Mouse (Mus musculus) heart, embryonic 10.5 days (tissue): ENCODE data around the gene Fmnl2. TPM values are rescaled to one million over a fixed set of nuclear protein-coding genes. Genes with fewer than 3 reads are reported as not detected.

Experiments used
- DNase-seq: peaks from one replicate; pipeline ENCODE4 v3.0.0-alpha.2; 2017; ENCODE audit warnings: low spot score
- H3K27ac ChIP-seq: fragments of 300-500 bp; sonication (generic); 2 replicates; pipeline ENCODE4 v1.5.1; 2016; ENCODE audit warnings: mild to moderate bottlenecking
- H3K27me3 ChIP-seq: fragments of 300-500 bp; sonication (generic); 2 replicates; pipeline ENCODE4 v1.6.1; 2016; ENCODE audit warnings: mild to moderate bottlenecking; ENCODE audit not compliant: poor library complexity, insufficient read depth, severe bottlenecking
- H3K36me3 ChIP-seq: fragments of 300-500 bp; sonication (generic); 2 replicates; pipeline ENCODE4 v1.6.1; 2016; ENCODE audit warnings: mild to moderate bottlenecking, moderate library complexity
- H3K4me1 ChIP-seq: fragments of 300-500 bp; sonication (generic); 2 replicates; pipeline ENCODE4 v1.6.1; 2016; ENCODE audit warnings: mild to moderate bottlenecking
- H3K4me3 ChIP-seq: fragments of 300-500 bp; sonication (generic); 2 replicates; pipeline ENCODE4 v1.5.1; 2016; ENCODE audit warnings: mild to moderate bottlenecking, moderate library complexity
- H3K9me3 ChIP-seq: fragments of 300-500 bp; sonication (generic); 2 replicates; pipeline ENCODE4 v1.6.1; 2016; ENCODE audit warnings: mild to moderate bottlenecking, moderate library complexity
- WGBS: fragments of 180-500 bp; shearing (Covaris S2); methylation state at CpG from one replicate; pipeline ENCODE4 v1.1.7; 2016; 5-methylcytosine and 5-hydroxymethylcytosine counted together
- polyA plus RNA-seq: library from polyadenylated mRNA; unstranded; fragments of >200 nt; fragmentation: Nextera tagmentation; extraction: Ambion mirVana; gene quantifications from 2 replicates; pipeline ENCODE4 v1.2.1, GENCODE M21; 2016

The Fmnl2 gene
- polyA plus RNA-seq, 1 experiment from 2014 or later, result 2.5 TPM

DNA sequence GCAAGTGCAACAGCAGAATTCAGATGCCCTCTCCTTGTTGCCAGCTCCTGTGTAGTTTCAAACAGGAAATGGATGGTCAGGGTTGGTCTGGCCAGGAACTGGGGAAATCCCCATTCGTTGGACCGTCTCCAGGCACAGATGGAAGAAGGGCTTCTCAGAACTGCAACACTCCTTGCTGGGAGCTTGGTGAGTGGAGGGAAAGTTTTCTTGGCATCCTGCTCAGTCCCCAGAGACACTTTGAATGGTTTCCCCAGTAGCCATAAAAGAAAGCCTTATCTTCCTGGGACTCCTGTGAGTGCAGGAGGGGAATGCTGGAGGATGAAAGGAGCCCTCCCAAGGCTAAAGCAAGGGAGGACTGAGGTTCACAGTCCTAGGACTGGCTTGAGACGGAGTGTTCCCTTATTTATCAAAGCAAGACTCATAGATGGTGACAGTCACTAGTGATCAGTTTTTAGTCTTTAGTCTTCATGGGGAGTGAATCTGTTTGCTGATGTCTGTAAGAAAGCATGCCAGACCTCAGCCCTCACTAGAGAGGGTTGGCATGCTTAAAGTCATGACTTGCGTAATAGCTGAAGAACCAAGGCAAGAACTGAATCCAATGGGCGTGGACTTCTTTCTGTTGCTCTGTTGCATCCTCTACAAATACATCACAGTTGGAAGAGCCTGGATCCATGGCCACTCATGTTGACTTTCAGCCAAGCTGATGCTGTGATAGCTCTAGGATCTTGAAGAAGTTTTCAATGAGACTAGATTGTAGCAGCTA is 72.6 kb downstream of the Fmnl2 start:
- H3K9me3 ChIP-seq, result no peaks in the 10 kb centered on the region
- no peak for DNase-seq
- H3K27me3 ChIP-seq, result no peaks in the 10 kb centered on the region
- peaks cover 13% of the 10 kb centered on the region for H3K4me1 ChIP-seq
- 77% methylated on average over 5 of the region's 5 CpGs for WGBS
- no peaks in the 10 kb centered on the region for H3K36me3 ChIP-seq
- no peak overlapping the region for H3K4me3 ChIP-seq
- H3K27ac ChIP-seq, result no peak overlapping the region

- Histone ChIP-seq H3K4me3 (no peak overlapping the region), H3K27me3 (no peaks in the 10 kb centered on the region), H3K36me3 (no peaks in the 10 kb centered on the region), H3K9me3 (no peaks in the 10 kb centered on the region), H3K27ac (no peak overlapping the region), H3K4me1 (peaks cover 13% of the 10 kb centered on the region)
- 82% methylated on average over 2 of the region's 2 CpGs for WGBS
- DNase-seq, result no peak
Observed at GRCm38 (mm10) chr2:52931315-52931714, 73.7 kb downstream of the Fmnl2 start.

GRCm38 (mm10) chr2:52935906-52936305 is 78.2 kb downstream of the Fmnl2 start:
- no peak overlapping the region for H3K27ac ChIP-seq
- H3K27me3 ChIP-seq, result no peaks in the 10 kb centered on the region
- no peak for DNase-seq
- no peaks in the 10 kb centered on the region for H3K36me3 ChIP-seq
- 81% methylated on average over 6 of the region's 6 CpGs for WGBS
- no peak overlapping the region for H3K4me3 ChIP-seq
- no peaks in the 10 kb centered on the region for H3K9me3 ChIP-seq
- peaks cover 20% of the 10 kb centered on the region for H3K4me1 ChIP-seq

GRCm38 (mm10) chr2:52938351-52939074 is 80.9 kb downstream of the Fmnl2 start:
- H3K36me3 ChIP-seq, result no peaks in the 10 kb centered on the region
- no peaks in the 10 kb centered on the region for H3K9me3 ChIP-seq
- H3K27ac ChIP-seq, result peak overlapping the region; percentile 17; the same call in 1 of the 2 replicates
- no peak overlapping the region for H3K4me3 ChIP-seq
- no peaks in the 10 kb centered on the region for H3K27me3 ChIP-seq
- H3K4me1 ChIP-seq, result peaks cover 20% of the 10 kb centered on the region
- WGBS, result 14% methylated on average over 6 of the region's 6 CpGs
- no peak for DNase-seq

DNA sequence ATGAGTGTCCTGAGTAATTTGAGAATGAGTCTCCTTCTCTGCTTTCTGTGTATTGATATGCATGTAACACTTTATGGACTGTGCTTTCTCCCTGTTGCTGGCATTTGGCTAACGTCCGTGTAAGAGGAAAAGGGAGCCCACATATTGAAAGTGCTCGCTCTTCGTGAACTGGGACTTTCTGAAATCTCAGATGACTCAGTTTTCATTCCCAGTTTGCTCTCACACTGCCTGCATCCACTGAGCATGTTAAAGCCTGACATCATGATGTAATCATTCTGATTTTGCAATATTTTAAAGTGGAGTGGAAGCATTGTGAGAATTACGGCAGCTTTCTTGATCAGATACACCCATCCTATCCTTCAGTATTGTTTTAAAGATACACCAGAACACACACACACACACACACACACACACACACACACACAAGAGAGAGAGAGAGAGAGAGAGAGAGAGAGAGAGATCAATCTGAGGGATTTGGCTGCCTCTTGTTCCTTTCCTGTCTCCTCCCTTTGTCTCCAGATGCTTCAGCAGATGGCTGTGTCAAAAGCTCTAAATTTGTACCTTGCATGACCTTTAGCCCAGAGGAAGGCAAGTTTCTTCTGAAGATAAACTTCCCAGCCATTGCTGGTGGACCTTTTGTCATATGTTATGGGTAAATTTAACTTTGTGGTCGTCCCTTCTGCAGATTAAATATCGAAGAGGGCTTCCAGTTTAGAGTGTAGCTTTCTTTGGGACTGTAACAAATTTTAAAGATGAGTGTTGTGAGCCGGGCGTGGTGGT is 86.2 kb downstream of the Fmnl2 start:
- Histone ChIP-seq H3K9me3 (no peaks in the 10 kb centered on the region), H3K27ac (no peak overlapping the region), H3K27me3 (no peaks in the 10 kb centered on the region), H3K4me3 (no peak overlapping the region), H3K36me3 (no peaks in the 10 kb centered on the region), H3K4me1 (peaks cover 17% of the 10 kb centered on the region)
- no peak for DNase-seq
- WGBS, result 71% methylated on average over 9 of the region's 9 CpGs

DNA sequence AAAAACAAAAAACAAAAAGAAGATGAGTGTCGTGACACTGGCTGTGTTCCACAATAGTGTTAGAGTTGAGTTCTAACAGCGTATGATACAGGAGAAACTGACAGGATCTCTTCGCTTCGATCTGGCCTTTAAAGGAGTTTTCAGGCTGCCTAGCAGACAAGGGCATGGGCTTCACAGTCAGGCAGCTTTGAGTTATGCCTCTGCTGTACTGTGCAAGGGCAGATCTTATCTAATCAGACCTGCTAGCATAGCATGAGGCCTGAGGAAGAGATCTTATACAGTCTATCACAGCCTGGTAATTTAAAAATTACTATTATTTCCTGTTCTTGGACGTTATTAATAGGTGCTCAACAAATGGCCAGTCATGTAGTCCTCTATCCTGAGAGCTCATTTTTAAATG is 86.9 kb downstream of the Fmnl2 start:
- Histone ChIP-seq H3K9me3 (no peaks in the 10 kb centered on the region), H3K36me3 (no peaks in the 10 kb centered on the region), H3K27ac (no peak overlapping the region), H3K4me1 (peaks cover 10% of the 10 kb centered on the region; the same call in 1 of the 2 replicates), H3K4me3 (no peak overlapping the region), H3K27me3 (no peaks in the 10 kb centered on the region)
- 83% methylated on average over 5 of the region's 5 CpGs for WGBS
- DNase-seq, result no peak

DNA sequence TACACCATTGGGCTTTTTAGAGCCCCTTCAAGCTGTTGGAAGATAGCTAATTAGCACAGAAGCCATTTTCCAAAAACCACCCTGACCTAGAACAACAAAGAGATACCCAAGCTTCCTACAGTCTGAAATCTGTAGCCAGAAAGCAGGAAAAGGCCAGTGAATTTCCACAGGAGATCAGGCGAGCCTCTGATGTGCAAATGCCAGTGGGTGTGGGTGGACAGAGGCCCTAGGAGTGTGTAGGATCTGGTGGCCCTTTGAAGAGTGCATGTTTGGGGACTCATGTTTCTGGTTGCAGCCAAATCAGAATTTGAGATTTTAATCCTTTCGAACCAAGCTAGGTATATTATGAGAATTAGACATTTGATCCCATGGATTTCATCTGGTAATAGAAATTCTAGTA is 88.4 kb downstream of the Fmnl2 start:
- no peak overlapping the region for H3K27ac ChIP-seq
- no peak for DNase-seq

DNA sequence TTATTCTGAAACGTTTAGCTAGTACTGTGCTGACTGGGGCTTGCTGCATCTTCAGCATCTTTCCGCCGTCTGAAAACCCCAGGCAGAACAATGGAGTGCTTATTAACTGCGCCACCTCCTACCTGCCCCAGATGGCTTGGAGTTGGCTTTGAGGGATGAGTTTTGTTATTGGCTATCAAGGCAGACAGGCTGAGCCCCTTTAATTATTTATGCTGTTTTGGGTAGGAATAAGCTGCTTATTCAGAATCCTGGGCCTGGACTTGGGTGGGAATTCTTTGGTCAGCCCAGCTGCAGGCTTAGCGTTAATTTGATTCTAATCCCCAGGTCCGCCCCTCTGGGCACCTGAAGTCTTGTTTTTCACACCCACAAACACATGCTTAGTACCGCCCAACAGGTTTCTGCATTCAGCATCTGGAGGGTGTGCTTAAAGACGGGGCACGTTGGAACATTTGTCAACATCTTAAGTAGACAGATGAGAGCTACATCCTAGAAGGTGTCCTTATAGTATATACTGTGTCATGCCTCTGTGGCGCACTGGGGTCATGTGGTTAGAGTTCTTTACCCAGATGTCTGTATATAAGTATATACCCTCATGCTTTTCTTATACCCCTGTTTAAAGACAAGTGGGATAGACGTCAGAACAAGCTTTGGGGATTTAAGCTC is 89.0 kb downstream of the Fmnl2 start:
- no peaks in the 10 kb centered on the region for H3K9me3 ChIP-seq
- no peaks in the 10 kb centered on the region for H3K36me3 ChIP-seq
- WGBS, result 67% methylated on average over 11 of the region's 11 CpGs
- no peak for DNase-seq
- H3K27me3 ChIP-seq, result no peaks in the 10 kb centered on the region
- peaks cover 16% of the 10 kb centered on the region for H3K4me1 ChIP-seq
- no peak overlapping the region for H3K27ac ChIP-seq
- H3K4me3 ChIP-seq, result no peak overlapping the region

More for the DNA sequence above, 88.4 kb downstream of the Fmnl2 start:
- H3K4me1 ChIP-seq, result peaks cover 14% of the 10 kb centered on the region; the same call in 1 of the 2 replicates
- 62% methylated on average over 2 of the region's 2 CpGs for WGBS
- H3K36me3 ChIP-seq, result no peaks in the 10 kb centered on the region
- H3K9me3 ChIP-seq, result no peaks in the 10 kb centered on the region
- H3K4me3 ChIP-seq, result no peak overlapping the region
- no peaks in the 10 kb centered on the region for H3K27me3 ChIP-seq

DNA sequence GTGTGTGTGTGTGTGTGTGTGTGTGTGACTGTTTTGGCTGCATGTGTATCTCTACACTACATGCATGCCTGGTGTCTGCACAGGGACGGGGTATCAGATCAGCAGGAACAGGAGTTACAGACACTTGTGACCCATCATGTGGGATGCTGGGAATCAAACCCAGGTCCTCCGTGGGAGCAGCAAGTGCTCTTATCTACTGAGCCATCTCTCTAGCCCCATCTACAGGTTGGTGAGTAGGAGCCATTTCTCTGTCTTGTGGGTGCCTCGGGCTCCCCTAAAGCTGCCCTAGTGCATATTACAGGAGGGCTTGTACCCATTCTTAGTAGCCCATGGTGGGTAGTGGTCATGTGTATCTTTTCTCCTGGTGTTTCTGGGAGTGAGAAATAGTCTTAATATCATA is 90.7 kb downstream of the Fmnl2 start:
- DNase-seq, result no peak
- H3K36me3 ChIP-seq, result no peaks in the 10 kb centered on the region
- no peaks in the 10 kb centered on the region for H3K27me3 ChIP-seq
- no peaks in the 10 kb centered on the region for H3K9me3 ChIP-seq
- WGBS, result 88% methylated on average over 3 of the region's 3 CpGs
- peaks cover 24% of the 10 kb centered on the region for H3K4me1 ChIP-seq
- no peak overlapping the region for H3K27ac ChIP-seq
- no peak overlapping the region for H3K4me3 ChIP-seq

- H3K9me3 ChIP-seq, result no peaks in the 10 kb centered on the region
- H3K4me3 ChIP-seq, result no peak overlapping the region
- H3K36me3 ChIP-seq, result no peaks in the 10 kb centered on the region
- 91% methylated on average over 4 of the region's 4 CpGs for WGBS
- peaks cover 16% of the 10 kb centered on the region for H3K4me1 ChIP-seq
- H3K27me3 ChIP-seq, result no peaks in the 10 kb centered on the region
- no peak for DNase-seq
- H3K27ac ChIP-seq, result no peak overlapping the region
Observed at GRCm38 (mm10) chr2:52949556-52949955, 91.9 kb downstream of the Fmnl2 start.

DNA sequence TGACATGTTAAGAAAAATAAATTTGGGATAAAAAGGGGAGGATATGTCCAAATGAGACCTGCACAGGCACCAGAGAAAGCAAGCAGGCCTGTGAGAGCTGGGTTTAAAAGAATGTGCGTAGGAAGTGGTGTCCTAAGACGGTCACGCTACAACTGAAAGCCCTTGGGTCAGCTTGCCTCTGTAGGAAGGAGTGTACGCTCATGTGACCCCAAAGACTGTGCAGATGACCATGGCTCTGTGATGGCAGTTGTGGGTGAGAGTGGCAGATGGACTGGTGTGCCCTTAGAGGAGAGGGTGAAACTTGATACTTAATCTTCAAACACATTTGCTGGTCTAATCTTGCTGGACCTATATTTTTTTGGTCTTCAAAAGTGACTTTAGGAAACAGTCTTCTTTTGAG is 92.6 kb downstream of the Fmnl2 start:
- H3K27me3 ChIP-seq, result no peaks in the 10 kb centered on the region
- H3K4me1 ChIP-seq, result peaks cover 15% of the 10 kb centered on the region
- H3K4me3 ChIP-seq, result no peak overlapping the region
- 84% methylated on average over 4 of the region's 4 CpGs for WGBS
- H3K9me3 ChIP-seq, result no peaks in the 10 kb centered on the region
- no peak for DNase-seq
- no peaks in the 10 kb centered on the region for H3K36me3 ChIP-seq
- no peak overlapping the region for H3K27ac ChIP-seq

DNA sequence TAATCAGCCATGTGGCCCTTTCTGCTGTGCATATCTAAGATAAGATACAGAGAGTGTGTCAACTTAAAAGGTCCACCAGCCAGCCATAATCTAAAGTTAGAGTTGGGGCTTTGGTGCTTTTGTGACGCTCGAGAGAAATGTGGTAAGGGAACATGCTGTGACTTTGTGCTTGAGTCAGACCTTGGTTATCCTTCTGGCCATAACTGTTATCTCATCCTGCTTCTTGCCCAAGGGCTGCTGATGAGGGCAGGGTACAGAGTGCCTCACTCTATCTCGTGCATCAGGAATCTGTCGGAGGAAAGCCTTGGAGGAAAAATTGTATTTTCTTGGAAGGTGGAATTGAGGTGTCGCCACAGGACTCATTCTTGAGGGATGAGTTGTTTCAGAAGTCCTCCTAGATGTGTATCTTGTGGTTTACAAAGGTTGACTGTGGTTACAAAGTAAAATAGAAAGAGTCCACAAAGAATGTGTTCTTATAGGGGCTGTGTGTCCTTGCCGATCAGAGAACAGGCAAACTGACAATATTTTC is 94.6 kb downstream of the Fmnl2 start:
- WGBS, result 31% methylated on average over 6 of the region's 6 CpGs
- Histone ChIP-seq H3K4me1 (peaks cover 15% of the 10 kb centered on the region), H3K9me3 (no peaks in the 10 kb centered on the region), H3K27me3 (no peaks in the 10 kb centered on the region), H3K4me3 (no peak overlapping the region), H3K36me3 (no peaks in the 10 kb centered on the region), H3K27ac (no peak overlapping the region)
- DNase-seq, result no peak
